Mouse (Mus musculus) embryo, embryonic 11.5 days (tissue): ENCODE results near the gene Gm9970.

Source experiments
- DNase-seq: peaks from one replicate; pipeline ENCODE4 v3.0.0-alpha.2; 2012; ENCODE audit warnings: low read depth, low spot score

The Gm9970 gene

GRCm38 (mm10) chr5:31240637-31241521, at the start of gene Gm9970, which contains the start of gene Nrbp1:
Gene Gm9970 (minus strand): TSS chr5:31241232.
Gene Nrbp1 (plus strand): TSS chr5:31240864.
- peak; percentile 92 for DNase-seq

GRCm38 (mm10) chr5:31289626-31290230, 48.7 kb upstream of the Gm9970 start:
- no peak for DNase-seq

GRCm38 (mm10) chr5:31288655-31289054, 47.6 kb upstream of the Gm9970 start:
- DNase-seq = no peak

- no peak for DNase-seq
These were observed 47.2 kb upstream of the Gm9970 start for GRCm38 (mm10) chr5:31288225-31288624.

GRCm38 (mm10) chr5:31279245-31279988, 38.4 kb upstream of the Gm9970 start:
- no peak for DNase-seq

GRCm38 (mm10) chr5:31273018-31273417, 32.0 kb upstream of the Gm9970 start:
- no peak for DNase-seq

GRCm38 (mm10) chr5:31267686-31268085, 26.7 kb upstream of the Gm9970 start:
- no peak for DNase-seq

GRCm38 (mm10) chr5:31266101-31266500, 25.1 kb upstream of the Gm9970 start:
- DNase-seq = no peak

GRCm38 (mm10) chr5:31257616-31258015, 16.6 kb upstream of the Gm9970 start:
- DNase-seq = no peak

- DNase-seq = no peak
These were observed 14.9 kb upstream of the Gm9970 start for GRCm38 (mm10) chr5:31255971-31256370.

GRCm38 (mm10) chr5:31255381-31255780, 14.3 kb upstream of the Gm9970 start:
- no peak for DNase-seq

- no peak for DNase-seq
These were observed 13.9 kb upstream of the Gm9970 start for GRCm38 (mm10) chr5:31254901-31255300.

- DNase-seq = no peak
These were observed 13.4 kb upstream of the Gm9970 start for GRCm38 (mm10) chr5:31254452-31254851.

- no peak for DNase-seq
These were observed 12.8 kb upstream of the Gm9970 start for GRCm38 (mm10) chr5:31253806-31254205.

- no peak for DNase-seq
These were observed 11.9 kb upstream of the Gm9970 start for GRCm38 (mm10) chr5:31252795-31253545.

GRCm38 (mm10) chr5:31252151-31252550, 11.1 kb upstream of the Gm9970 start:
- no peak for DNase-seq

- DNase-seq = peak; percentile 27
These were observed 10.6 kb upstream of the Gm9970 start, which contains the start of gene Krtcap3 for GRCm38 (mm10) chr5:31251541-31252101. Gene Krtcap3 (plus strand): TSS chr5:31251691.

- DNase-seq = no peak
These were observed 9.7 kb upstream of the Gm9970 start for GRCm38 (mm10) chr5:31250716-31251115.

GRCm38 (mm10) chr5:31242191-31242590, 1.2 kb upstream of the Gm9970 start:
- DNase-seq = no peak

GRCm38 (mm10) chr5:31241522-31242034, 546 bp upstream of the Gm9970 start:
- no peak for DNase-seq

- DNase-seq = no peak
These were observed 14.4 kb downstream of the Gm9970 start for GRCm38 (mm10) chr5:31226641-31227040.
